Mouse (Mus musculus): ENCODE data around the gene Acot7.

DNA sequence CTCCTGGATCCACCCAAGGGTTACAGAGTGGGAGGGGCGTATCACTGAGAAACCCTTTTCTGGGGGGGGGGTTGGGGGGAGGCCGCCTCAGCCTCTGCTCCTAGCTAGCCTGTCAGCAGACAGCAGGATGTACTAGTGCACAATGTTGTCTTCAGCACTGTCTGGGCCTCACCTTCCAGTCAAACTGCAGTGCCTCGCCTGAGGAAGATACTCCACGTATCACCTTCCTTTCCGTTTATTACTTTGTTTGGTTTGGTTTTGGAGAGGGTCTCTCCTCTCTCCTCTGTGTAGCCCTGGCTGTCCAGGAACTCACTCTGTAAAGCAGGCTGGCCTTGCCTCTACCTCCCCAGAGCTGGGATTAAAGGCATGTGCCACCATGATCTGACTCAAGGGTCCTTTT lies 44.7 kb upstream of the Acot7 start:
- TF ChIP-seq CTCF (IDR thresholded peaks at IDR 0.05; ENCODE audit: control insufficient read depth, insufficient read depth, low read length) (no peak), POLR2A (IDR thresholded peaks at IDR 0.05; ENCODE audit: borderline replicate concordance, control insufficient read depth, low read depth, low read length) (no peak)
